Mouse (Mus musculus) cerebellum, adult 11-12 months (tissue): Measurements from ENCODE around the gene Tmem114.

Experiments
- DNase-seq: peaks from one replicate; pipeline ENCODE4 v3.0.0; 2022

Tmem114 gene

DNA sequence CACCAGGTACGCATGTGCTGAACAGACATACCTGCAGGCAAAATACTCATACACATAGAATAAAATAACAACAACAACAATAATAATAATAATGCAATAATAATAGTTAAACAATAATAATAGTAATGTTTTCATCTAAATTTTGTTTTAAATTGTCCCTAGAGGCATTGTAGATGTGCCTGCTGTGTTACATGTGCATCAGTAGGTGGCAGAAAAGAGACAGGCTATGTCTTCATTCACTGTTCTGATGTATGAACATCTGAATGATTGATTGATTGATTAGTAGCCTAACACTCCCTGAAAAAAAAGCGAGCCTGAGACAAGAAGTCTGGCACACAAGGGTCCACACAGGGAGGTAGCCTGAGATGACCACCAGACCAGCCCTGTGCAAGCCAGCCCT is 22.3 kb downstream of the Tmem114 start:
- no peak for DNase-seq

DNA sequence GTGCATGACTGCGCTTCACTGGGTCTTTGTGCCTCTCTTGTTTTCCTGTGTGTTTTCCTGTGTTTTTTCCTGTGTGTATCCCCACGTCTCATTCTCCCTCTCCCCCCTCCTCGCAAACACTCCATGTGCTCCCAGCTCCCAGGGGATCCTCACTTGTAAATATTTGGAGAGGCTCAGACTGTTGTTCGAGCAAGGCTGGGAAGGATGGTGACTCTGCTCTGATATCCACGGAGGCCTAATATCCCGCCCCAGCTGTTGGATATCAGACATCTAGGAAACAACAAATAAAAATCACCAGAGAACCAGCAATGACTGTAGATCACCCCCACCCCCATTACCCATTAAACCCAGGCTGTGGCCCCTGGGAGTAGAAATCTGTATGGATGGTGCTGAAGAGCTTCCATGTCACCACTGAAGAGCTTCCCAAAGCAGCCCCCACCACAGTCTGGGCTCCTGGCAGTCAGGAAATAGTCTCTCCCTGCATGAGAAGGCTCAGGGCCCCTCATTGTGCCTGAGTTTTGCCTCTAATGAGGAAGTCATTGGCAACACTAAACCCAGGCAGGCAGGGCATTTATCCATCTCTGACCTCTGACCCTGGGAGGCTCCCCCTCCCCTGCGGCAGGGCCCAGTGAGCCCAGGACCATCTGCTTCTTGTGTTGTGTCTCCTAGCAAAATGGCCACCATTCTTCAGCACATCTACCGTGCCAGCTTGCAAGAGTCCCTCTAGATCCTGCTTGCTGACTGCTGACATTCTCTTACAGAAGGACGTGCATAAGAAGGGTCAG is 23.6 kb downstream of the Tmem114 start:
- no peak for DNase-seq

DNA sequence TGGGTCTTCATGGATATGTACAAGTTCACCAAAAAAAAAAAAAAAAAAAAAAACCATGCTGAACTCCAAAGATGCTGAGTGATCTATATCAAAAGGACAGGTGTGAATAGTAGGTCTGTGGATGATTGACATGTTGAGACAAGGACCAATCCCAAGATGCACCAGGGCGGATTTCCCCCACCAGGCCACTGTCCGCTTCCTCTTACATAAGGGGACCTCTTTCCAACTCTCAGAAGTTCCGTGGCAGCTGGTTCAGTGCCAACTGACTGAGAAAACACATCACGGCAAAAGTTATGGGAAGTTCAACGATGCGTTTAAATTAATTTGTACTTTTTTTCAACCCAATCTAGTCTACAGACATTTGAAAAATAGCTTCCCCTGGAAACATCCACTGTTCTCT is 25.1 kb downstream of the Tmem114 start:
- no peak for DNase-seq

GRCm38 (mm10) chr16:8394946-8395345 is 30.0 kb downstream of the Tmem114 start:
- no peak for DNase-seq

- no peak for DNase-seq
Observed at GRCm38 (mm10) chr16:8388491-8388890, 36.4 kb downstream of the Tmem114 start.

DNA sequence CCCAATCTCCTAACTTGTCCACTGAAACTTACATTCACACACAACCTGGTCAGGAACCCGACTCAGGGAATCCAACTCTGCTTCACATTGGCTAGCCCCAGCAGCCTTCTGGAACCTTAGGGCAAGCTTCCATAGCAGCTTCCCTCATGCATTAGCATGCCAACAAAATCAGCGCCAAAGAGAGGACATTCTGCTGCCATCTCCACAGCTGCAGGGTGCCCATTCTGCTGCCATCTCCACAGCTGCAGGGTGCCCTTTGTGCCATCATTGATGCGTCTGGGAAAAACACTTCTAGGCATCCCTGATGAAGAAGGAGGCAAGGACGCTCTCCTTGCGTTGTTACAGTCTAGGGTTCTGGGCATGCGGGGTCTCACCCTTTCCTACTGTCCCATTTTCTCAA is 38.5 kb downstream of the Tmem114 start:
- no peak for DNase-seq

DNA sequence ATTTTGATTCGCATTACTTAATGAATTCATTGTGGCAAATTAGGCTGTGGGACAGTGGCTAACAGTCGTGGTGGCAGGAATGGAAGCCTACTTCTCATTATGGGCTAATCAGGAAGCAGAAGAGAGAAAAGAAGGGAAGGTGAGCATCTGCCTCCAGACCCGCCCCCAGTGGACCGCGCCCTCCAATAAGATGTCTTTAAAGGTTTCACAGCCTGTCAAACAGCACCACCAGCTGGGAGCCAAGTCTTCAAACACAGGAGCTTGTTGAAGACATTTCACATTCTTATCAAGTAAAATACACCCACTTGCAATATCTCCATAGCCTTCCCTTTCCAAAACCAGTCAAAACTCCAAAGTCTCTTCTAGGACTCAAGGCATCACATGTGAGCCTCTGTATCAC is 39.3 kb downstream of the Tmem114 start:
- DNase-seq: no peak

GRCm38 (mm10) chr16:8384772-8385171 is 40.2 kb downstream of the Tmem114 start:
- DNase-seq: no peak

GRCm38 (mm10) chr16:8383396-8383795 is 41.5 kb downstream of the Tmem114 start:
- no peak for DNase-seq

DNA sequence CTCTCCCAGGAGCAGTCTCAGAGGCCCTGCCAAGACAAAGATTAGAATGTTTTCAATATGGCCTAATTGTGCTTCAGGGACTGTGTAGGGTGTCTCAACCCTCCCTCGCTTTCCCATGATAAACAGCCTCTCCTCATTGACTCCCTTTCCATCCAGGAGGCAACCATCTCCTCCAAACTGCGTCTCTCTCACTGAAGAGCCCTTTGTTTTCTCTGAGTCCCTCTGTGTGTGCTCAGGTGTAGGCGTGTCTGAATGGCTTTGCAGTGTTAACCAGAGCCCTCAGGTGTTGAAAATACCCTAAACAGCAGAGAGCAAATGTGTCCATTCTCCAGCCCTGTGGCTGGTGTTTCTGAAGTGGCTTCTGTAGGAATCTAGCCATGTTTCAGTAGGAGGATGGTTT is 61.9 kb downstream of the Tmem114 start:
- DNase-seq: no peak
